Mouse (Mus musculus) lung, adult 2 months (tissue): ENCODE measurements at regions not wholly inside any gene's neighbourhood (a gene's known extent, or its start where the extent isn't known, plus 50 kb on each side); places are given as distances from the start of the nearest gene placed in this dataset.

ENCODE experiments used
- DNase-seq: peaks from one replicate; pipeline ENCODE4 v3.0.0; 2022
- H3K4me1 ChIP-seq: fragments of 200-500 bp; 2 replicates; pipeline ENCODE4 v1.6.1; 2011; ENCODE audit warnings: low read length; ENCODE audit not compliant: control insufficient read depth, insufficient read depth
- H3K4me3 ChIP-seq: fragments of 200-500 bp; replicated peaks from 2 replicates; pipeline ENCODE3; 2011; ENCODE audit warnings: low read depth, mild to moderate bottlenecking, control low read depth, low read length; ENCODE audit errors: extremely low read depth
- CTCF ChIP-seq: fragments of 200-500 bp; IDR thresholded peaks from 2 replicates; pipeline ENCODE4 v1.5.1; 2011; ENCODE audit warnings: mild to moderate bottlenecking, low read length, control low read depth; ENCODE audit not compliant: insufficient read depth
- POLR2A ChIP-seq: fragments of 200-500 bp; IDR thresholded peaks from 2 replicates; pipeline ENCODE4 v1.6.1; 2011; ENCODE audit warnings: low read depth, mild to moderate bottlenecking, control low read depth, low read length, borderline replicate concordance; ENCODE audit errors: extremely low read depth
- WGBS: fragments of 180-500 bp; shearing (Covaris S2); methylation state at CpG from one replicate; pipeline ENCODE4 v1.1.7; 2018; 5-methylcytosine and 5-hydroxymethylcytosine counted together

DNA sequence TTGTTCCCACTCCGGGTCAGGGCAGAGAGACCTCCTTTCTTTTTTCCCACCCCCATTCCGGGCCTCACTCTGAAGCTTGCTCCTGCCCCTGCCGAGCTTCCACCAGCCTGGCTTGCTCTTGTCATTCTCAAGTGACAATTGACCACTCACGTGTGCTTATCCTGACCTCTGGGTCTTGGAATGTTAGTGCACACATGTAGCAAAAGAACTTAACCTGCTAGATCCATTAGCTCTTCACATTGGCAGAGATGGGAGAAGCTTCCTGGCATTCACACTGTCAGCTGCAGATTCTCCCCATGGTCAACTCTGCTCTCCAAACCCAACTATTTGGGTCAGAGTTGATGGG is 199.6 kb downstream of the Ets1 start:
- TF ChIP-seq POLR2A (no peak), CTCF (no peak)
- 41% methylated on average over 4 of the region's 4 CpGs for WGBS
- Histone ChIP-seq H3K4me3 (no peak overlapping the region), H3K4me1 (peaks cover 3% of the 10 kb centered on the region)
- no peak for DNase-seq

GRCm38 (mm10) chr9:32836371-32836770 is 200.3 kb downstream of the Ets1 start:
- DNase-seq, result no peak
- 43% methylated on average over 5 of the region's 5 CpGs for WGBS
- H3K4me1 ChIP-seq, result peaks cover 3% of the 10 kb centered on the region
- H3K4me3 ChIP-seq, result no peak overlapping the region
- no peak for TF ChIP-seq CTCF
- no peak for TF ChIP-seq POLR2A

DNA sequence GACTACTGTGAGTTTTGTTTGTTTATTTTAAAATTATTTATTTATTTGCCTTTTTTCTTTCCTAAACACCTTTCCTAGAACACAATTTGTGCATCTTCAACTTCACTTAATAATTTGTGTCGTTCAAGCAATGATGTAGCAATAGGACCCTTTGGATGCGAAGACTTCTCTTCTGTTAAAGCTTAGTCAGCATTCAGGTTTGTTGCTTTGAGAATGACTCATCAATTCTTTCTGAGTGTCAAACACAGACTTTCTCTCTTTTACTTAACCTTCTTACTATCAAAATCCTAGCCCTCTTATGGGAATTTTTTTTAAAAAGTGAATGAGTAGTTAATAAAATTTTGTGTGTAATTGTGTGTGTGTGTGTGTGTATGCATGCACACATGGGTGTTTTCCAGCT is 211.3 kb downstream of the Ets1 start:
- no peak for DNase-seq
- no peaks in the 10 kb centered on the region for H3K4me1 ChIP-seq
- TF ChIP-seq POLR2A (no peak), CTCF (no peak)
- 73% methylated on average over 2 of the region's 2 CpGs for WGBS
- no peak overlapping the region for H3K4me3 ChIP-seq

DNA sequence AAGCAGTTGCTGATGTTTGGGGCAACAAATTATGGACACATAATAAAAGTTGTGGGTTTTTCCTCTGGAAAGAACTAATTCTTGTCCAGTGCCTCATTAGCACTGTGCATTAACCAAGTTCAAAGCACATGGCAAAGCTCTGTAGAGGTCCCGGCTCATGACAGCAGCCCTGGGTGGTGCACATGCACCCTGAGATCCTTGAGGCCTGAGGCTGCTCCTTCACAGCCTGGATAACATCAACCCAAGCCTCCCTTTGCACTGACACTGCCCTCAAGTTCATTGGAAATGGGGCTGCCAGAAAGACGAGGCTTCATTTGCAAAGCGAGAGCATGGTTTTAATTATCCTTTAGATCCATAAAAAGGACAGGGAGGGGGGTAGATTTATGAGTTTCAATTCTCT is 216.3 kb downstream of the Ets1 start:
- WGBS, result 87% methylated on average over 3 of the region's 3 CpGs

DNA sequence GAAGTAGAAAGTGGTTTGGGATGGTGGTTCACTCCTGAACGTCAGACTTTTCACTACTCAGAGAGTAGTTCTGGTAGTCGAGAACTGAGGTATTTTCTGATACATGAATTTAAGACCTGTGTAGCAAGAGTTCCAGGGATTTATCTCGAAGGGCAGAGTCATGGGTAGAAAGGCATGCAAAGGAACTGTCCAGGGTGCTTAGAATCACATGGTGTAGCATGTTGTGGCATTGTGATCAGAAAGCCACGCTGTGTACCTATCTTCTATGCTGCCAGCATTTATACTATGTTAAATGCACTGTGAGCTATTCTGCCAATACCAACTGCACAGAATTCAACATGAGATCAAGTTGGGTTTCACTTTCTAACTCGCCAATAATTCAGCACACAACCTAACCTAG is 227.3 kb downstream of the Ets1 start:
- WGBS, result 64% methylated on average over 5 of the region's 5 CpGs

More for the DNA sequence above, 216.3 kb downstream of the Ets1 start:
- Histone ChIP-seq H3K4me1 (no peaks in the 10 kb centered on the region), H3K4me3 (no peak overlapping the region)
- DNase-seq, result no peak
- TF ChIP-seq CTCF (no peak), POLR2A (no peak)

DNA sequence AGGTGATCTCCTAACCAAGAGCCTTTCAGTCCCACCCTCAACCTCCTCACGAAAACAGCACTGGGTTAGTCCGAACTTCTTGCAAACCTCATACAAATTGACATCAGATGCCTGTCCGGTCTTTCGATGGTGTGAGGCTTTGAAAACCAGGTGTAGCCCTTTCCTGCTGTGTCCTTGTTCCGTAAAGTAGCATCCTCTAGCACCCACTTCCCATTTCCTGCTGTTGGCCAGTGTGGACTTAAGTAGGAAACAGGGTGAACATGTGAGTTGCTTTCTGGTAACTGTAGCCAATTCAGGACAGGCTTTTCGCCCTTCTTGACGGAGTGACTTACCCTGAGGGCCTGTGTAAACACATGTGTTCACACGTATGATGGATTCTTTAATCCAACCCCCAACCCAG is 232.9 kb downstream of the Ets1 start:
- no peak for DNase-seq
- Histone ChIP-seq H3K4me1 (peaks cover 2% of the 10 kb centered on the region; the same call in 1 of the 2 replicates), H3K4me3 (no peak overlapping the region)
- no peak for TF ChIP-seq POLR2A
- TF ChIP-seq CTCF, result no peak
- WGBS, result 82% methylated on average over 8 of the region's 8 CpGs

More for the DNA sequence above, 227.3 kb downstream of the Ets1 start:
- no peak overlapping the region for H3K4me3 ChIP-seq
- TF ChIP-seq POLR2A, result no peak
- no peak for TF ChIP-seq CTCF
- no peaks in the 10 kb centered on the region for H3K4me1 ChIP-seq
- DNase-seq, result no peak

- H3K4me3 ChIP-seq, result no peak overlapping the region
- peaks cover 2% of the 10 kb centered on the region; the same call in 1 of the 2 replicates for H3K4me1 ChIP-seq
- no peak for TF ChIP-seq CTCF
- TF ChIP-seq POLR2A, result no peak
- 36% methylated on average over 6 of the region's 6 CpGs for WGBS
- no peak for DNase-seq
Measured at GRCm38 (mm10) chr9:32874306-32874875, 238.4 kb downstream of the Ets1 start.

DNA sequence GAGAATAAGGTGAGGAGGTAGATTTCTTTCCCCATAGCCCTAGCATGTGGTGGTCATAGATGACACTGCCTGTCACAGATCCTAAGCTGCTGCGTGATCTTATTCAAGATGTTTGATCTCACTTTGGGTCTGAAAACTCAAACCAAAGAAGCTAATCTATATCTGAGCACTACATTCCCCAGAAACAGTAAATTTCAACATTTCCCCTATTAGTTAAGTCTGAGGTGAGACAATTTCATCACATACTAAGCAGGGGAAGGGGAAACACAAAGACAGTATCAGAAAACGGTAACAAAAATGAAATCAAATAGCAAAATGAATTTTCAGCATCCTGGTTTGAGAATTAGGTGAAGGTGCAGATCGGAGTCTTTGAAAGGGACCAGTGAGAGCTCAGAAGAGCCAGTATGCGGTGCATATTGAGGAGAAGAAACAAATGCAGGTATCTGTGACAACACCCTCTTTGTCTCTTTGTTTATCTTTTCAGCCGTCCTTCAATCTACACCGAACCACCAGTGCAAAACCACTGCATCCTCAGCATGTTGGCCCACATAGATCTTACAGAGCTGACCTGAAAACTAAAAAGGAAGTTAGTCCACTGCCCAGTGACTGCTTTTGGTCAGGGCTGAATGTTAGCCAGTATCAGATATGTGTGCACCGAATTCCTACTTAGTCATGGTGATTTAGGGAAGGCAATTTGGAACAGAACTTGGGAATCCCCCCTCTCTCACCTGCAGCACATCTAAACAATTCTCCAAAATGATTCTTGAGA is 247.0 kb downstream of the Ets1 start:
- 78% methylated on average over 7 of the region's 7 CpGs for WGBS
- Histone ChIP-seq H3K4me1 (no peaks in the 10 kb centered on the region), H3K4me3 (no peak overlapping the region)
- TF ChIP-seq CTCF (no peak), POLR2A (no peak)
- DNase-seq, result no peak

- 56% methylated on average over 6 of the region's 6 CpGs for WGBS
- no peaks in the 10 kb centered on the region for H3K4me1 ChIP-seq
- TF ChIP-seq CTCF, result no peak
- no peak for TF ChIP-seq POLR2A
- no peak overlapping the region for H3K4me3 ChIP-seq
- no peak for DNase-seq
Measured at GRCm38 (mm10) chr9:32886008-32886650, 250.1 kb downstream of the Ets1 start.
